Mouse (Mus musculus) limb, embryonic 14.5 days (tissue): ENCODE measurements at regions not wholly inside any gene's neighbourhood (a gene's known extent, or its start where the extent isn't known, plus 50 kb on each side); places are given as distances from the start of the nearest gene placed in this dataset.

Source experiments
- ATAC-seq: fragments of 200-750 bp; cut with Nextera tagmentation; 2 replicates; pipeline ENCODE4 v1.8.0; 2017; ENCODE audit warnings: low read depth, moderate number of reproducible peaks, moderate TSS enrichment; ENCODE audit not compliant: low FRiP score
- DNase-seq: peaks from one replicate; pipeline ENCODE4 v3.0.0-alpha.2; 2015; ENCODE audit warnings: low spot score
- H3K27ac ChIP-seq: fragments of 300-500 bp; sonication (generic); replicated peaks from 2 replicates; pipeline ENCODE4 v1.5.1; 2014; ENCODE audit warnings: low read depth, mild to moderate bottlenecking, low read length, moderate library complexity, mixed read lengths
- H3K27me3 ChIP-seq: fragments of 300-500 bp; sonication (generic); 2 replicates; pipeline ENCODE4 v1.6.1; 2014; ENCODE audit warnings: low read length, mixed read lengths; ENCODE audit not compliant: control insufficient read depth, insufficient read depth
- H3K36me3 ChIP-seq: fragments of 300-500 bp; sonication (generic); 2 replicates; pipeline ENCODE4 v1.6.1; 2014; ENCODE audit warnings: mild to moderate bottlenecking, low read length, moderate library complexity, mixed read lengths; ENCODE audit not compliant: control insufficient read depth, insufficient read depth
- H3K4me1 ChIP-seq: fragments of 300-500 bp; sonication (generic); 2 replicates; pipeline ENCODE4 v1.6.1; 2014; ENCODE audit warnings: antibody characterized with exemption, low read length, mixed read lengths; ENCODE audit not compliant: control insufficient read depth, insufficient read depth
- H3K4me2 ChIP-seq: fragments of 300-500 bp; sonication (generic); replicated peaks from 2 replicates; pipeline ENCODE4 v1.6.1; 2014; ENCODE audit warnings: low read depth, mild to moderate bottlenecking, low read length, moderate library complexity; ENCODE audit not compliant: severe bottlenecking
- H3K4me3 ChIP-seq: fragments of 300-500 bp; sonication (generic); replicated peaks from 2 replicates; pipeline ENCODE4 v1.5.1; 2014; ENCODE audit warnings: low read length
- H3K9ac ChIP-seq: fragments of 300-500 bp; sonication (generic); 2 replicates; pipeline ENCODE4 v1.6.1; 2014; ENCODE audit warnings: mild to moderate bottlenecking, low read depth, low read length, moderate library complexity; ENCODE audit not compliant: severe bottlenecking
- H3K9me3 ChIP-seq: fragments of 300-500 bp; sonication (generic); 2 replicates; pipeline ENCODE4 v1.6.1; 2016; ENCODE audit warnings: low read length; ENCODE audit not compliant: control insufficient read depth
- POLR2A ChIP-seq: fragments of 200-500 bp; IDR thresholded peaks from 2 replicates; pipeline ENCODE4 v1.8.0; 2012; ENCODE audit warnings: inconsistent platforms, mild to moderate bottlenecking, moderate library complexity, borderline replicate concordance; ENCODE audit not compliant: insufficient read depth, insufficient read length; ENCODE audit errors: extremely low read depth
- WGBS: fragments of 180-500 bp; shearing (Covaris S2); extraction: QIAGEN DNeasy Blood & Tissue Kit; methylation state at CpG from one replicate; pipeline ENCODE4 v1.1.7; 2014; 5-methylcytosine and 5-hydroxymethylcytosine counted together

- Histone ChIP-seq H3K4me3 (no peak overlapping the region), H3K4me2 (no peak overlapping the region), H3K27me3 (no peaks in the 10 kb centered on the region), H3K36me3 (no peaks in the 10 kb centered on the region), H3K4me1 (peaks cover 8% of the 10 kb centered on the region), H3K9me3 (no peaks in the 10 kb centered on the region), H3K9ac (no peak overlapping the region), H3K27ac (no peak overlapping the region)
- no peak for TF ChIP-seq POLR2A
- ATAC-seq (no peak), DNase-seq (no peak)
- WGBS = 75% methylated on average over 7 of the region's 7 CpGs
Observed at GRCm38 (mm10) chr1:72012710-72013109, 199.4 kb downstream of the Mreg start.

DNA sequence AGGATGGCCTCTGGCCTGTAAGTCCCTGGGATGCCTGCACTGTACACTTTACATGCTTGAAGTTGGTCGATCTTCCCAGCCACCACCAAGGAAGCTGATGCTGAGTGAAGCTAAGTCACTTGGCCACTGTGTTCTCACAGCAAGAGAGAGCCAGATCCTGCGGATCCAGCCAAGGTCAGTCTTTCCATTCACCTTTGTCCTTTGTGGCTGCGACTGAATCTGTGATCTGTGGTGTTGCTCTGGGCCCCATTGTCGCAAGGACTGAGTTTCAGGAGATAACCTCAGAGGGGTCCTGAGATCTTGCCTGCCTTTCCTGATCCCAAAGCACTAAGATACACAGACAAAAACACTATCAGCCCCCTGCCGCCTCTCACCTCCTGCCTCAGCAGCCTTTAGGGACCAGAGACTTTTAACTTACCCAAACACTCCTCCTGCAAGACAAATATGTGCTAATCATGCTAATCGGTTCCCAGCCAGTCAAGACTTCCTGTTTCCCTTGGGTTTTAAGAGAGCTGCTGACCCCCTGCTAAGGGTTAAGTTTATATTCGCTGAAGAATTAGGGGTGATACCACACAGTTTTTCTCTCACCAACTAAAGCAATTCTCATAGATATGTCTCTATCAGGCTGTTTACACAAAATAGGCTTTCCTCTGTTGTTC lies 202.7 kb downstream of the Mreg start:
- no peaks in the 10 kb centered on the region for H3K9me3 ChIP-seq
- no peak overlapping the region for H3K4me2 ChIP-seq
- H3K9ac ChIP-seq = no peak overlapping the region
- H3K4me1 ChIP-seq = no peaks in the 10 kb centered on the region; the same call in 1 of the 2 replicates
- no peaks in the 10 kb centered on the region for H3K27me3 ChIP-seq
- H3K4me3 ChIP-seq = no peak overlapping the region
- no peak for ATAC-seq
- no peaks in the 10 kb centered on the region for H3K36me3 ChIP-seq
- WGBS = 47% methylated on average over 7 of the region's 7 CpGs
- DNase-seq = no peak
- no peak overlapping the region for H3K27ac ChIP-seq
- no peak for TF ChIP-seq POLR2A

- Histone ChIP-seq H3K36me3 (no peaks in the 10 kb centered on the region), H3K27me3 (no peaks in the 10 kb centered on the region), H3K4me2 (no peak overlapping the region), H3K9ac (no peak overlapping the region), H3K4me3 (no peak overlapping the region), H3K4me1 (peaks cover 6% of the 10 kb centered on the region), H3K27ac (no peak overlapping the region), H3K9me3 (no peaks in the 10 kb centered on the region)
- TF ChIP-seq POLR2A = no peak
- 61% methylated on average over 7 of the region's 7 CpGs for WGBS
- no peak for ATAC-seq
- no peak for DNase-seq
Observed at GRCm38 (mm10) chr1:72006696-72007291, 205.3 kb downstream of the Mreg start.

GRCm38 (mm10) chr1:72005956-72006355 lies 206.2 kb downstream of the Mreg start:
- Histone ChIP-seq H3K9ac (no peak overlapping the region), H3K9me3 (no peaks in the 10 kb centered on the region), H3K4me3 (no peak overlapping the region), H3K4me2 (no peak overlapping the region), H3K27me3 (no peaks in the 10 kb centered on the region), H3K36me3 (no peaks in the 10 kb centered on the region), H3K4me1 (peaks cover 7% of the 10 kb centered on the region), H3K27ac (no peak overlapping the region)
- TF ChIP-seq POLR2A = no peak
- 29% methylated on average over 8 of the region's 8 CpGs for WGBS
- ATAC-seq (no peak), DNase-seq (no peak)

DNA sequence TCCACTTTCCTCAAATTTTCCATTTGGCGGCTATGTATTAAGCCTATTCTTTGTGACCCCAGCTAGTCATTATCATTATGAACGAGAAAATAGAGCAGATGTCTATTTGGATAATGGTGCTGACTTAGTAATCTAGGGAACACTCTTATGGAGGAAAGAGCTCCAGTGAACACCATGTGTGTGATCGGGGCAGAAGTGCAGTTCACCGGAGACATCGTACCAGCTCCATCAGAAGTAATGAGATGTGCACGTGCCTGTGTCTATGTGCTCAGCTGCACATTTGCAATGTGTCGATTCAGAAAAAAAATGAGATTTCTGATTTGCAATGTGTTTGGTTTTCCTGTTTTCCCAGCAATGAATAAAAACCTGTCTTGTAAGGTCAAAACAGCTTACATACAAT lies 206.6 kb downstream of the Mreg start:
- no peak overlapping the region for H3K27ac ChIP-seq
- H3K4me2 ChIP-seq = no peak overlapping the region
- H3K4me3 ChIP-seq = no peak overlapping the region
- peaks cover 7% of the 10 kb centered on the region for H3K4me1 ChIP-seq
- 59% methylated on average over 7 of the region's 7 CpGs for WGBS
- no peaks in the 10 kb centered on the region for H3K36me3 ChIP-seq
- no peak overlapping the region for H3K9ac ChIP-seq
- H3K9me3 ChIP-seq = no peaks in the 10 kb centered on the region
- H3K27me3 ChIP-seq = no peaks in the 10 kb centered on the region
- no peak for TF ChIP-seq POLR2A
- DNase-seq = no peak
- no peak for ATAC-seq
